Mouse (Mus musculus) limb, embryonic 11.5 days (tissue): ENCODE data around the gene M1ap. TPM values are rescaled to one million over a fixed set of nuclear protein-coding genes. Genes with fewer than 3 reads are reported as not detected.

Experiments used
- ATAC-seq: fragments of 200-750 bp; cut with Nextera tagmentation; 2 replicates; pipeline ENCODE4 v1.8.0; 2017; ENCODE audit warnings: low read depth; ENCODE audit not compliant: insufficient number of reproducible peaks, low FRiP score, low TSS enrichment
- DNase-seq: peaks from one replicate; pipeline ENCODE4 v3.0.0-alpha.2; 2015; ENCODE audit warnings: low spot score
- H3K27ac ChIP-seq: fragments of 300-500 bp; sonication (generic); replicated peaks from 2 replicates; pipeline ENCODE4 v1.5.1; 2014; ENCODE audit warnings: low read depth, mild to moderate bottlenecking, low read length
- H3K27me3 ChIP-seq: fragments of 300-500 bp; sonication (generic); 2 replicates; pipeline ENCODE4 v1.6.1; 2014; ENCODE audit warnings: mild to moderate bottlenecking, low read length, mixed read lengths; ENCODE audit not compliant: control insufficient read depth, insufficient read depth
- H3K36me3 ChIP-seq: fragments of 300-500 bp; sonication (generic); 2 replicates; pipeline ENCODE4 v1.6.1; 2014; ENCODE audit warnings: mild to moderate bottlenecking, low read length, moderate library complexity, mixed read lengths; ENCODE audit not compliant: control insufficient read depth, insufficient read depth
- H3K4me1 ChIP-seq: fragments of 300-500 bp; sonication (generic); 2 replicates; pipeline ENCODE4 v1.6.1; 2014; ENCODE audit warnings: low read length, mixed read lengths; ENCODE audit not compliant: control insufficient read depth, insufficient read depth
- H3K4me2 ChIP-seq: fragments of 300-500 bp; sonication (generic); 2 replicates; pipeline ENCODE4 v1.6.1; 2014; ENCODE audit warnings: low read depth, mild to moderate bottlenecking, moderate library complexity; ENCODE audit not compliant: severe bottlenecking
- H3K4me3 ChIP-seq: fragments of 300-500 bp; sonication (generic); 2 replicates; pipeline ENCODE4 v1.5.1; 2014; ENCODE audit warnings: low read depth, low read length
- H3K9ac ChIP-seq: fragments of 300-500 bp; sonication (generic); 2 replicates; pipeline ENCODE4 v1.6.1; 2014; ENCODE audit warnings: mild to moderate bottlenecking, low read length
- H3K9me3 ChIP-seq: fragments of 300-500 bp; sonication (generic); 2 replicates; pipeline ENCODE4 v1.6.1; 2016; ENCODE audit warnings: low read length; ENCODE audit not compliant: control insufficient read depth
- WGBS: fragments of 180-500 bp; shearing (Covaris S2); extraction: QIAGEN DNeasy Blood & Tissue Kit; methylation state at CpG from one replicate; pipeline ENCODE4 v1.1.7; 2014; 5-methylcytosine and 5-hydroxymethylcytosine counted together
- microRNA-seq: library from miRNA; unstranded; fragments of <30 nt; microRNA quantifications from one replicate; pipeline ENCODE4, GENCODE M21; 2016
- polyA plus RNA-seq: library from polyadenylated mRNA; unstranded; fragments of >200 nt; fragmentation: Nextera tagmentation; extraction: Ambion mirVana; gene quantifications from 2 replicates; pipeline ENCODE4 v1.2.1, GENCODE M21; 2014

M1ap gene
- polyA plus RNA-seq, 1 experiment from 2014 or later, result 0.12 TPM

- Histone ChIP-seq H3K9me3 (no peaks in the 10 kb centered on the region), H3K27me3 (peaks cover 93% of the 10 kb centered on the region), H3K9ac (no peak within 1 kb of the TSS), H3K4me3 (peak within 1 kb of the TSS; percentile 27), H3K27ac (no peak within 1 kb of the TSS), H3K36me3 (no peaks in the 10 kb centered on the region), H3K4me2 (peak within 1 kb of the TSS; percentile 39), H3K4me1 (peaks cover 19% of the 10 kb centered on the region)
- DNase-seq (no peak), ATAC-seq (no peak)
- 1% methylated on average over 10 of the region's 10 CpGs for WGBS
Observed at GRCm38 (mm10) chr6:83070247-83070310, 123.4 kb downstream of the M1ap start, which contains the start of gene Tlx2. Tlx2 (minus strand) TSS chr6:83070293.

- peak; percentile 82 for DNase-seq
- no peaks in the 10 kb centered on the region for H3K9me3 ChIP-seq
- H3K4me1 ChIP-seq, result peaks cover 19% of the 10 kb centered on the region
- ATAC-seq, result 0 out of 2 replicates have a peak, but pooled peaks have one; percentile 29
- H3K27me3 ChIP-seq, result peaks cover 88% of the 10 kb centered on the region
- H3K9ac ChIP-seq, result no peak overlapping the region
- peak overlapping the region; percentile 39 for H3K4me2 ChIP-seq
- no peak overlapping the region for H3K27ac ChIP-seq
- no peaks in the 10 kb centered on the region for H3K36me3 ChIP-seq
- peak overlapping the region; percentile 27 for H3K4me3 ChIP-seq
- WGBS, result under 1% methylated on average over 58 of the region's 58 CpGs
Observed at GRCm38 (mm10) chr6:83070311-83071219, 123.9 kb downstream of the M1ap start.

- H3K9ac ChIP-seq, result 0 out of 2 replicates have a peak overlapping the region, but pooled peaks have one; percentile 2
- no peaks in the 10 kb centered on the region for H3K36me3 ChIP-seq
- peaks cover 19% of the 10 kb centered on the region for H3K4me1 ChIP-seq
- DNase-seq (peak; percentile 48), ATAC-seq (0 out of 2 replicates have a peak, but pooled peaks have one; percentile 55)
- WGBS, result 1% methylated on average over 24 of the region's 24 CpGs
- no peaks in the 10 kb centered on the region for H3K9me3 ChIP-seq
- H3K4me2 ChIP-seq, result 0 out of 2 replicates have a peak overlapping the region, but pooled peaks have one; percentile 15
- no peak overlapping the region for H3K27ac ChIP-seq
- peak overlapping the region; percentile 14; the same call in 1 of the 2 replicates for H3K4me3 ChIP-seq
- peaks cover 81% of the 10 kb centered on the region for H3K27me3 ChIP-seq
Observed at GRCm38 (mm10) chr6:83071220-83071619, 124.5 kb downstream of the M1ap start.

GRCm38 (mm10) chr6:83074979-83075378 is 128.3 kb downstream of the M1ap start:
- no peaks in the 10 kb centered on the region for H3K9me3 ChIP-seq
- ATAC-seq (no peak), DNase-seq (no peak)
- H3K4me2 ChIP-seq, result no peak overlapping the region
- no peak overlapping the region for H3K27ac ChIP-seq
- 23% methylated on average over 2 of the region's 2 CpGs for WGBS
- no peaks in the 10 kb centered on the region for H3K36me3 ChIP-seq
- peaks cover 45% of the 10 kb centered on the region for H3K27me3 ChIP-seq
- peaks cover 16% of the 10 kb centered on the region for H3K4me1 ChIP-seq
- no peak overlapping the region for H3K9ac ChIP-seq
- H3K4me3 ChIP-seq, result no peak overlapping the region

- no peaks in the 10 kb centered on the region for H3K9me3 ChIP-seq
- peak; percentile 88 for ATAC-seq
- H3K27me3 ChIP-seq, result peaks cover 19% of the 10 kb centered on the region
- H3K4me3 ChIP-seq, result peak within 1 kb of the TSS; percentile 72
- H3K36me3 ChIP-seq, result 0 out of 2 replicates have a peak, but pooled peaks cover 4% of the 10 kb centered on the region
- DNase-seq, result no peak
- under 1% methylated on average over 54 of the region's 54 CpGs for WGBS
- peak within 1 kb of the TSS; percentile 79 for H3K9ac ChIP-seq
- H3K27ac ChIP-seq, result peak within 1 kb of the TSS; percentile 80
- peak within 1 kb of the TSS; percentile 99 for H3K4me2 ChIP-seq
- peaks cover 4% of the 10 kb centered on the region; the same call in 1 of the 2 replicates for H3K4me1 ChIP-seq
Observed at GRCm38 (mm10) chr6:83077630-83078323, 131.1 kb downstream of the M1ap start, which contains the start of gene Pcgf1. Pcgf1 (plus strand) TSS chr6:83077869.

GRCm38 (mm10) chr6:83078324-83078858 is 131.7 kb downstream of the M1ap start:
- WGBS, result under 1% methylated on average over 46 of the region's 46 CpGs
- no peak overlapping the region; the same call in 1 of the 2 replicates for H3K27ac ChIP-seq
- DNase-seq (peak; percentile 100), ATAC-seq (peak; percentile 81)
- H3K27me3 ChIP-seq, result peaks cover 14% of the 10 kb centered on the region
- no peaks in the 10 kb centered on the region for H3K9me3 ChIP-seq
- 0 out of 2 replicates have a peak, but pooled peaks cover 4% of the 10 kb centered on the region for H3K36me3 ChIP-seq
- H3K4me1 ChIP-seq, result peaks cover 7% of the 10 kb centered on the region; the same call in 1 of the 2 replicates
- peak overlapping the region; percentile 79 for H3K9ac ChIP-seq
- peak overlapping the region; percentile 99 for H3K4me2 ChIP-seq
- H3K4me3 ChIP-seq, result peak overlapping the region; percentile 72

Small RNA genes lying within 50 kb of the gene (microRNA-seq; reads per million reads assigned to microRNA genes)
- not detected for gene Mir7040

Other genes starting within 250 kb of the M1ap start
- 99.5 and 105 TPM in 2 replicates for gene Pole4, start 241.5 kb upstream of the M1ap start, polyA plus RNA-seq
- gene Hk2, start 172.4 kb upstream of the M1ap start, polyA plus RNA-seq, result 19.5 and 20.1 TPM in 2 replicates
- 1.1 and 1.2 TPM in 2 replicates for gene Sema4f, start 7.1 kb upstream of the M1ap start, polyA plus RNA-seq
- 6.5 and 7.3 TPM in 2 replicates for gene Dok1, start 86.6 kb downstream of the M1ap start, polyA plus RNA-seq
- gene Loxl3, start 87.3 kb downstream of the M1ap start, polyA plus RNA-seq, result 10.1 and 13.7 TPM in 2 replicates
- gene Aup1, start 107.6 kb downstream of the M1ap start, polyA plus RNA-seq, result 122 and 123 TPM in 2 replicates
- gene Htra2, start 108.4 kb downstream of the M1ap start, polyA plus RNA-seq, result 28.7 and 33.2 TPM in 2 replicates
- 0.35 and 0.88 TPM in 2 replicates for gene Dqx1, start 110.9 kb downstream of the M1ap start, polyA plus RNA-seq
- gene Tlx2, start 123.4 kb downstream of the M1ap start, polyA plus RNA-seq, result 0.13 TPM in 1 of 2 replicates, not detected in the other
- 44.3 and 47.0 TPM in 2 replicates for gene Pcgf1, start 131.0 kb downstream of the M1ap start, polyA plus RNA-seq
- gene Lbx2, start 139.5 kb downstream of the M1ap start, polyA plus RNA-seq, result 0.81 and 2.0 TPM in 2 replicates
- 1.9 and 2.0 TPM in 2 replicates for gene Ccdc142, start 154.7 kb downstream of the M1ap start, polyA plus RNA-seq
- gene Gm42688, start 154.7 kb downstream of the M1ap start, polyA plus RNA-seq, result 2.3 and 2.4 TPM in 2 replicates
- 140 and 141 TPM in 2 replicates for gene Mrpl53, start 162.1 kb downstream of the M1ap start, polyA plus RNA-seq
- gene Mogs, start 168.6 kb downstream of the M1ap start, polyA plus RNA-seq, result 34.7 and 42.1 TPM in 2 replicates
- 153 and 182 TPM in 2 replicates for gene Wbp1, start 174.7 kb downstream of the M1ap start, polyA plus RNA-seq
- 20.8 and 21.7 TPM in 2 replicates for gene Ino80b, start 178.5 kb downstream of the M1ap start, polyA plus RNA-seq
- 29.2 and 30.5 TPM in 2 replicates for gene Rtkn, start 188.6 kb downstream of the M1ap start, polyA plus RNA-seq
- 11.5 and 13.7 TPM in 2 replicates for gene Wdr54, start 209.5 kb downstream of the M1ap start, polyA plus RNA-seq
- 0.58 and 1.1 TPM in 2 replicates for gene 1700003E16Rik, start 209.5 kb downstream of the M1ap start, polyA plus RNA-seq
- 70.4 and 71.4 TPM in 2 replicates for gene Dctn1, start 219.0 kb downstream of the M1ap start, polyA plus RNA-seq